Mouse (Mus musculus) E14TG2a.4 (cell line): ENCODE measurements at regions not wholly inside any gene's neighbourhood (a gene's known extent, or its start where the extent isn't known, plus 50 kb on each side); places are given as distances from the start of the nearest gene placed in this dataset.

Experiments
- CTCF ChIP-seq: conservative IDR thresholded peaks from 2 replicates; pipeline ENCODE4 v1.5.1; 2014; ENCODE audit warnings: low read length
- POU5F1 ChIP-seq: IDR thresholded peaks from 2 replicates; pipeline ENCODE4 v1.6.1; 2014; ENCODE audit warnings: low read length, borderline replicate concordance

- TF ChIP-seq CTCF (no peak), POU5F1 (no peak)
These were observed 85.3 kb upstream of the S1pr3 start for GRCm38 (mm10) chr13:51323058-51323715.
